Mouse (Mus musculus): Measurements from ENCODE around the gene Ccdc92b.

DNA sequence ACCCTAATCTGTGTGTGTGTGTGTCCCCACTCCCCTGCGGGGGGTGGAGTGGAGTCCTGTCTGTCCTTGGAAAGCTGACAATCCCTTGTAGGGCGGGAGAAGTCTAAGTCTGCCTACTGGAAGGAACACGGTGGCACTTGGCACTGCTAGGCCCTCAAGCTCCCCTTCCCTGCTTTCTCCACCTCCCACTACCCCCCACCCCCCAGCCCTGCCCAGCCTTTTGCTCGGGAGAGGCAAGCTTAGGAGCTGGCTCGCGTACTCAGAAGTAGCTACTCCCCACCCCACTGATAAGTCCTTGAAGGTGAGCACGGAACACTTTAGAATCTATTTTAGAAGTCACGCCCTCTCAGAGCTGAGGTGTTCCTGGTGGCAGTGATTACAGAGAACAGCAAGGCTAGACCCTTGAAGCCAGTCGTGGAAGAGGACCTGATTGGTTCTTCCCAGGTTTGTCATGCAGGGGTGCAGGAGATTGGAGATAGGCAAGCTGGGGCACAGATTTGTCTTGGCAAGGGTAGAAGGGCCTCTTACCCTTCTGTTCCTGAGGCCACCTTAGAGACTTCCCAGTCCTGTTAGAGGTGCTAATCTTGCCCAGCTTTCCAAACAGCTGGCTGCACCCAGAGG, 19.5 kb downstream of the Ccdc92b start:
- no peak for TF ChIP-seq CTCF (IDR thresholded peaks at IDR 0.05; ENCODE audit: control insufficient read depth, insufficient read depth, insufficient read length)
- TF ChIP-seq USF1 (IDR thresholded peaks at IDR 0.05; ENCODE audit: low read depth): no peak
- no peak for TF ChIP-seq MYOG (IDR thresholded peaks at IDR 0.05; ENCODE audit: control insufficient read depth, extremely low read depth, insufficient read length)
- TF ChIP-seq MAX (IDR thresholded peaks at IDR 0.05): no peak

Data from C2C12 (cell line).